Mouse (Mus musculus) heart, adult 11 months (tissue): ENCODE measurements around the gene Sike1.

Experiments
- DNase-seq: peaks from one replicate; pipeline ENCODE4 v3.0.0; 2022

Sike1 gene

GRCm38 (mm10) chr3:102995605-102996321 is at the start of gene Sike1:
TSS of gene Sike1 (plus strand) at chr3:102995708.
- DNase-seq = peak; percentile 100

- no peak for DNase-seq
These were observed 49.2 kb upstream of the Sike1 start for GRCm38 (mm10) chr3:102946312-102946711.

GRCm38 (mm10) chr3:102946861-102947260 is 48.6 kb upstream of the Sike1 start:
- peak; percentile 43 for DNase-seq

- DNase-seq = no peak
These were observed 41.0 kb upstream of the Sike1 start for GRCm38 (mm10) chr3:102954476-102954875.

GRCm38 (mm10) chr3:102955143-102955542 is 40.4 kb upstream of the Sike1 start:
- no peak for DNase-seq

- no peak for DNase-seq
These were observed 39.9 kb upstream of the Sike1 start for GRCm38 (mm10) chr3:102955596-102955995.

GRCm38 (mm10) chr3:102964033-102964432 is 31.5 kb upstream of the Sike1 start, which contains the start of gene Nr1h5:
TSS of gene Nr1h5 (minus strand) at chr3:102964133.
- no peak for DNase-seq

GRCm38 (mm10) chr3:102970067-102970466 is 25.4 kb upstream of the Sike1 start:
- DNase-seq = no peak

GRCm38 (mm10) chr3:102970508-102970907 is 25.0 kb upstream of the Sike1 start:
- no peak for DNase-seq

GRCm38 (mm10) chr3:102976906-102977305 is 18.6 kb upstream of the Sike1 start:
- DNase-seq = peak; percentile 34

- peak; percentile 46 for DNase-seq
These were observed 15.8 kb upstream of the Sike1 start for GRCm38 (mm10) chr3:102979550-102980348.

- no peak for DNase-seq
These were observed 15.2 kb upstream of the Sike1 start for GRCm38 (mm10) chr3:102980349-102980736.

- peak; percentile 50 for DNase-seq
These were observed 4.5 kb upstream of the Sike1 start for GRCm38 (mm10) chr3:102991041-102991440.

GRCm38 (mm10) chr3:102992936-102993335 is 2.6 kb upstream of the Sike1 start:
- peak; percentile 64 for DNase-seq

- DNase-seq = no peak
These were observed 289 bp upstream of the Sike1 start for GRCm38 (mm10) chr3:102995233-102995604.

- peak; percentile 95 for DNase-seq
These were observed 1.5 kb downstream of the Sike1 start for GRCm38 (mm10) chr3:102997036-102997435.

GRCm38 (mm10) chr3:102997591-102997990 is 2.1 kb downstream of the Sike1 start:
- DNase-seq = peak; percentile 59

GRCm38 (mm10) chr3:103001595-103001994 is 6.1 kb downstream of the Sike1 start:
- DNase-seq = peak; percentile 59

GRCm38 (mm10) chr3:103017350-103017749 is 21.8 kb downstream of the Sike1 start:
- no peak for DNase-seq

- peak; percentile 63 for DNase-seq
These were observed 24.0 kb downstream of the Sike1 start for GRCm38 (mm10) chr3:103019462-103019861.

- peak; percentile 100 for DNase-seq
These were observed 24.9 kb downstream of the Sike1 start, which contains the start of gene Csde1 for GRCm38 (mm10) chr3:103020249-103020942. TSS of gene Csde1 (plus strand) at chr3:103020426.

GRCm38 (mm10) chr3:103020943-103021638 is 25.6 kb downstream of the Sike1 start:
- peak; percentile 99 for DNase-seq

GRCm38 (mm10) chr3:103026174-103026573 is 30.7 kb downstream of the Sike1 start:
- DNase-seq = no peak
